8 mouse cellular contexts compared by ENCODE assay signal in genomic region chr7:30649591-30650540, GRCm38 (mm10). TPM values are rescaled to one million over a fixed set of nuclear protein-coding genes. Genes with fewer than 3 reads are reported as not detected.
DNase-seq lines count a peak whose midpoint lies in the region; ATAC-seq and TF ChIP-seq lines count a peak whose summit lies in the region.

TSS of gene Rbm42 (minus strand) at chr7:30650317.

- H3K4me3 ChIP-seq in embryonic facial prominence, embryonic 13.5 days: peak within 1 kb of the TSS; percentile 94
- H3K4me3 ChIP-seq in kidney, adult 2 months (ENCODE audit: insufficient read depth, low read depth, low read length): peak within 1 kb of the TSS; percentile 64
- peak within 1 kb of the TSS; percentile 90 for H3K4me3 ChIP-seq in limb, embryonic 12.5 days (replicated peaks)
- peak within 1 kb of the TSS; percentile 77 for H3K4me3 ChIP-seq in midbrain, embryonic 15.5 days
- peak within 1 kb of the TSS; percentile 77 for H3K4me3 ChIP-seq in spleen, adult 2 months (ENCODE audit: extremely low read depth, insufficient read depth, insufficient read length)

- peak; percentile 98 for ATAC-seq in embryonic facial prominence, embryonic 13.5 days (ENCODE audit: insufficient number of reproducible peaks, insufficient read depth, low FRiP score, low TSS enrichment, low read depth)
- ATAC-seq in limb, embryonic 12.5 days (ENCODE audit: insufficient number of reproducible peaks, insufficient read depth, low FRiP score, low TSS enrichment, low read depth): peak; percentile 99
- ATAC-seq in midbrain, embryonic 15.5 days (replicated peaks): peak; percentile 100

- H3K4me1 ChIP-seq in embryonic facial prominence, embryonic 13.5 days: peaks cover 13% of the 10 kb centered on the region
- no peaks in the 10 kb centered on the region; the same call in 1 of the 2 replicates for H3K4me1 ChIP-seq in kidney, adult 2 months (ENCODE audit: control insufficient read depth, insufficient read depth, low read length)
- H3K4me1 ChIP-seq in limb, embryonic 12.5 days (replicated peaks): peaks cover 8% of the 10 kb centered on the region
- peaks cover 11% of the 10 kb centered on the region for H3K4me1 ChIP-seq in midbrain, embryonic 15.5 days
- no peaks in the 10 kb centered on the region for H3K4me1 ChIP-seq in spleen, adult 2 months (ENCODE audit: control insufficient read depth, insufficient read depth, insufficient read length)

- no peaks in the 10 kb centered on the region for H3K9me3 ChIP-seq in embryonic facial prominence, embryonic 13.5 days
- no peaks in the 10 kb centered on the region for H3K9me3 ChIP-seq in limb, embryonic 12.5 days
- no peaks in the 10 kb centered on the region for H3K9me3 ChIP-seq in midbrain, embryonic 15.5 days

- no peak for TF ChIP-seq CTCF in kidney, adult 2 months (conservative IDR thresholded peaks at IDR 0.05; ENCODE audit: insufficient read depth, insufficient read length, low read depth, low read length)
- TF ChIP-seq CTCF in spleen, adult 2 months (IDR thresholded peaks at IDR 0.05; ENCODE audit: extremely low read depth, insufficient read depth, insufficient read length, insufficient replicate concordance): no peak

- WGBS in embryonic facial prominence, embryonic 13.5 days: 1% methylated on average over 59 of the region's 59 CpGs
- 1% methylated on average over 59 of the region's 59 CpGs for WGBS in kidney, adult 2 months
- 2% methylated on average over 59 of the region's 59 CpGs for WGBS in limb, embryonic 12.5 days
- 2% methylated on average over 59 of the region's 59 CpGs for WGBS in midbrain, embryonic 15.5 days
- WGBS in spleen, adult 2 months: 2% methylated on average over 59 of the region's 59 CpGs

- H3K36me3 ChIP-seq in embryonic facial prominence, embryonic 13.5 days: peaks cover 67% of the 10 kb centered on the region
- H3K36me3 ChIP-seq in kidney, adult 2 months (ENCODE audit: control insufficient read depth, insufficient read depth, low read length): no peaks in the 10 kb centered on the region; the same call in none of the 2 replicates
- peaks cover 71% of the 10 kb centered on the region for H3K36me3 ChIP-seq in limb, embryonic 12.5 days
- H3K36me3 ChIP-seq in midbrain, embryonic 15.5 days (replicated peaks): peaks cover 38% of the 10 kb centered on the region
- peaks cover 25% of the 10 kb centered on the region for H3K36me3 ChIP-seq in spleen, adult 2 months (ENCODE audit: control insufficient read depth, insufficient read depth, low read length)

- H3K27me3 ChIP-seq in embryonic facial prominence, embryonic 13.5 days: no peaks in the 10 kb centered on the region
- no peaks in the 10 kb centered on the region for H3K27me3 ChIP-seq in kidney, adult 2 months (replicated peaks; ENCODE audit: control insufficient read depth, insufficient read depth, low read length)
- H3K27me3 ChIP-seq in limb, embryonic 12.5 days: no peaks in the 10 kb centered on the region
- no peaks in the 10 kb centered on the region for H3K27me3 ChIP-seq in midbrain, embryonic 15.5 days (replicated peaks)
- H3K27me3 ChIP-seq in spleen, adult 2 months (ENCODE audit: control insufficient read depth, insufficient read depth, low read length): no peaks in the 10 kb centered on the region

- TF ChIP-seq POLR2A in kidney, adult 2 months (IDR thresholded peaks at IDR 0.05; ENCODE audit: low read depth, low read length): peak; percentile 45
- TF ChIP-seq POLR2A in spleen, adult 2 months (IDR thresholded peaks at IDR 0.05; ENCODE audit: low read depth, low read length): peak; percentile 82

- H3K27ac ChIP-seq in embryonic facial prominence, embryonic 13.5 days: peak within 1 kb of the TSS; percentile 66; the same call in 1 of the 2 replicates
- H3K27ac ChIP-seq in kidney, adult 2 months (ENCODE audit: insufficient read depth, low read depth, low read length): 0 out of 2 replicates have a peak within 1 kb of the TSS, but pooled peaks have one; percentile 2
- 0 out of 2 replicates have a peak within 1 kb of the TSS, but pooled peaks have one; percentile 53 for H3K27ac ChIP-seq in limb, embryonic 12.5 days
- H3K27ac ChIP-seq in midbrain, embryonic 15.5 days: peak within 1 kb of the TSS; percentile 78
- H3K27ac ChIP-seq in spleen, adult 2 months (ENCODE audit: insufficient read depth, low read length): peak within 1 kb of the TSS; percentile 60

- peak within 1 kb of the TSS; percentile 95 for H3K9ac ChIP-seq in embryonic facial prominence, embryonic 13.5 days
- peak within 1 kb of the TSS; percentile 86 for H3K9ac ChIP-seq in limb, embryonic 12.5 days (replicated peaks)
- peak within 1 kb of the TSS; percentile 95 for H3K9ac ChIP-seq in midbrain, embryonic 15.5 days

- DNase-seq in 3134 (ENCODE audit: extremely low read depth, insufficient read length, low spot score): peak; percentile 93
- DNase-seq in adrenal gland, postnatal 36 days: peak; percentile 98 to 99
- peak; percentile 98 to 100 for DNase-seq in heart, adult 18-20 months
- peak; percentile 99 for DNase-seq in kidney, adult 2 months
- DNase-seq in spleen, adult 2 months (ENCODE audit: low read depth in 1 of 2, low spot score in 2 of 2): peak; percentile 98 to 99

- peak within 1 kb of the TSS; percentile 97 for H3K4me2 ChIP-seq in embryonic facial prominence, embryonic 13.5 days
- peak within 1 kb of the TSS; percentile 98 for H3K4me2 ChIP-seq in limb, embryonic 12.5 days
- peak within 1 kb of the TSS; percentile 91 for H3K4me2 ChIP-seq in midbrain, embryonic 15.5 days

RNA-seq across cellular contexts. Expression of gene Rbm42, which starts in this region (rescaled TPM):
- total RNA-seq in adrenal gland, postnatal 36 days (2021): 10 to 100 TPM; 83.0 to 88.1 TPM
- 128 and 139 TPM in 2 replicates for polyA plus RNA-seq in embryonic facial prominence, embryonic 13.5 days (2015; fragmentation: Nextera tagmentation; extraction: Ambion mirVana)
- 10 to 100 TPM; 46.0 to 49.1 TPM for total RNA-seq in heart, adult 18-20 months (2021)
- polyA plus RNA-seq in kidney, adult 2 months (2012; rRNA removed): 46.0 and 51.4 TPM in 2 replicates
- polyA plus RNA-seq in limb, embryonic 12.5 days (2016; fragmentation: Nextera tagmentation; extraction: Ambion mirVana): 150 and 155 TPM in 2 replicates
- 145 and 149 TPM in 2 replicates for polyA plus RNA-seq in midbrain, embryonic 15.5 days (2015; fragmentation: Nextera tagmentation; extraction: Ambion mirVana)
- 56.5 and 74.5 TPM in 2 replicates for polyA plus RNA-seq in spleen, adult 2 months (2012; rRNA removed)

Comparison
In these comparisons a context has a peak if more than half of its experiments do, and no peak if none do; other contexts are left out.
1. Peak in every context shown above with its lines: DNase-seq, ATAC-seq, H3K4me3 ChIP-seq and H3K27ac ChIP-seq.
2. H3K27ac ChIP-seq: peak in every context shown above with its lines; median percentile 78 in midbrain, embryonic 15.5 days; 66 in embryonic facial prominence, embryonic 13.5 days; 60 in spleen, adult 2 months; 53 in limb, embryonic 12.5 days; 2 in kidney, adult 2 months.